Mouse (Mus musculus) neural tube, embryonic 11.5 days (tissue): Measurements from ENCODE around the gene Srrt. TPM values are rescaled to one million over a fixed set of nuclear protein-coding genes. Genes with fewer than 3 reads are reported as not detected.

ENCODE experiments used
- ATAC-seq: fragments of 200-750 bp; cut with Nextera tagmentation; 2 replicates; pipeline ENCODE4 v1.8.0; 2017; ENCODE audit warnings: moderate number of reproducible peaks, mild to moderate bottlenecking, moderate TSS enrichment, moderate library complexity; ENCODE audit not compliant: insufficient read depth, low FRiP score, low TSS enrichment
- DNase-seq: peaks from one replicate; pipeline ENCODE4 v3.0.0-alpha.2; 2015; ENCODE audit warnings: low spot score
- H3K27ac ChIP-seq: fragments of 300-500 bp; sonication (generic); 2 replicates; pipeline ENCODE4 v1.5.1; 2014; ENCODE audit warnings: low read depth, mild to moderate bottlenecking, low read length
- H3K27me3 ChIP-seq: fragments of 300-500 bp; sonication (generic); 2 replicates; pipeline ENCODE4 v1.6.1; 2014; ENCODE audit warnings: mild to moderate bottlenecking, low read length, mixed read lengths; ENCODE audit not compliant: control insufficient read depth, insufficient read depth
- H3K36me3 ChIP-seq: fragments of 300-500 bp; sonication (generic); 2 replicates; pipeline ENCODE4 v1.6.1; 2014; ENCODE audit warnings: mild to moderate bottlenecking, low read length, moderate library complexity, mixed read lengths; ENCODE audit not compliant: control insufficient read depth, insufficient read depth
- H3K4me1 ChIP-seq: fragments of 300-500 bp; sonication (generic); 2 replicates; pipeline ENCODE4 v1.6.1; 2014; ENCODE audit warnings: low read length, mixed read lengths; ENCODE audit not compliant: control insufficient read depth, insufficient read depth
- H3K4me2 ChIP-seq: fragments of 300-500 bp; sonication (generic); 2 replicates; pipeline ENCODE4 v1.6.1; 2014; ENCODE audit warnings: low read depth, mild to moderate bottlenecking, moderate library complexity
- H3K4me3 ChIP-seq: fragments of 300-500 bp; sonication (generic); 2 replicates; pipeline ENCODE4 v1.5.1; 2014; ENCODE audit warnings: low read depth, low read length
- H3K9ac ChIP-seq: fragments of 300-500 bp; sonication (generic); 2 replicates; pipeline ENCODE4 v1.6.1; 2014; ENCODE audit warnings: mild to moderate bottlenecking, low read length
- H3K9me3 ChIP-seq: fragments of 300-500 bp; sonication (generic); 2 replicates; pipeline ENCODE4 v1.6.1; 2016; ENCODE audit warnings: low read length; ENCODE audit not compliant: control insufficient read depth
- WGBS: fragments of 180-500 bp; shearing (Covaris S2); extraction: QIAGEN DNeasy Blood & Tissue Kit; methylation state at CpG from one replicate; pipeline ENCODE4 v1.1.7; 2014; 5-methylcytosine and 5-hydroxymethylcytosine counted together
- polyA plus RNA-seq: library from polyadenylated mRNA; unstranded; fragments of >200 nt; fragmentation: Nextera tagmentation; extraction: Ambion mirVana; gene quantifications from 2 replicates; pipeline ENCODE4 v1.2.1, GENCODE M21; 2014

Gene Srrt
- polyA plus RNA-seq, 1 experiment from 2014 or later = 166 TPM

- Histone ChIP-seq H3K9me3 (no peaks in the 10 kb centered on the region), H3K36me3 (peaks cover 13% of the 10 kb centered on the region), H3K27me3 (no peaks in the 10 kb centered on the region), H3K4me3 (peak overlapping the region; percentile 60), H3K4me1 (peaks cover 22% of the 10 kb centered on the region), H3K9ac (peak overlapping the region; percentile 77), H3K27ac (peak overlapping the region; percentile 96), H3K4me2 (peak overlapping the region; percentile 61)
- WGBS = 17% methylated on average over 12 of the region's 12 CpGs
- DNase-seq = no peak
- no peak for ATAC-seq
These were observed 952 bp downstream of the Srrt start for GRCm38 (mm10) chr5:137306439-137307005.

DNA sequence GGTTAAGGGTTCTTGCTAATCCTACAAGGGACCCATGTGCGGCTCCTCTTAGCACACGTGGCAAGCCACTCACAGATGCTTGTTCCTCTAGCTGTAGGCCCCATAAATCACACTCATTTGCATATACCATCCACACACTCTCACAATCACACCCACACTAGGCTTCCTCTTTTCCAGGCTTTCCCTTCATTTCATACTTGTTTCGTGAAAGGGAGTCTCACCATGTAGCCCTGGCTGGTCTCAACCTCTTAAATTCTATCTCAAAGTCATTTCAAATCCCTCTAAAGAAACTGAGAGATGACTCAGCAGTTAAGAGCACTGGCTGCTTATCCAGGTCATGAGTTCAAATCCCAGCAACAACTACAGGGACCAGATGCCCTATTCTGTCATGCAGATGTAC, 1.7 kb downstream of the Srrt start:
- H3K9ac ChIP-seq = peak overlapping the region; percentile 77; the same call in 1 of the 2 replicates
- H3K36me3 ChIP-seq = peaks cover 17% of the 10 kb centered on the region
- WGBS = 43% methylated on average over 3 of the region's 3 CpGs
- ATAC-seq (no peak), DNase-seq (no peak)
- peak overlapping the region; percentile 60 for H3K4me3 ChIP-seq
- no peaks in the 10 kb centered on the region for H3K9me3 ChIP-seq
- no peaks in the 10 kb centered on the region for H3K27me3 ChIP-seq
- H3K27ac ChIP-seq = no peak overlapping the region
- H3K4me1 ChIP-seq = peaks cover 22% of the 10 kb centered on the region
- H3K4me2 ChIP-seq = peak overlapping the region; percentile 61

- DNase-seq = no peak
- Histone ChIP-seq H3K27ac (no peak overlapping the region), H3K4me1 (peaks cover 22% of the 10 kb centered on the region), H3K4me3 (0 out of 2 replicates have a peak overlapping the region, but pooled peaks have one; percentile 2), H3K9me3 (no peaks in the 10 kb centered on the region), H3K9ac (no peak overlapping the region), H3K4me2 (peak overlapping the region; percentile 61), H3K36me3 (peaks cover 24% of the 10 kb centered on the region), H3K27me3 (no peaks in the 10 kb centered on the region)
- 15% methylated on average over 4 of the region's 4 CpGs for WGBS
- ATAC-seq = no peak
These were observed 2.7 kb downstream of the Srrt start for GRCm38 (mm10) chr5:137304816-137305215.

- H3K9me3 ChIP-seq = no peaks in the 10 kb centered on the region
- H3K4me1 ChIP-seq = peaks cover 22% of the 10 kb centered on the region
- H3K27me3 ChIP-seq = no peaks in the 10 kb centered on the region
- peaks cover 28% of the 10 kb centered on the region for H3K36me3 ChIP-seq
- H3K9ac ChIP-seq = no peak overlapping the region
- no peak for DNase-seq
- WGBS = 83% methylated on average over 3 of the region's 3 CpGs
- H3K4me3 ChIP-seq = no peak overlapping the region
- H3K4me2 ChIP-seq = no peak overlapping the region; the same call in 1 of the 2 replicates
- no peak for ATAC-seq
- H3K27ac ChIP-seq = no peak overlapping the region
These were observed 3.3 kb downstream of the Srrt start for GRCm38 (mm10) chr5:137304165-137304564.

DNA sequence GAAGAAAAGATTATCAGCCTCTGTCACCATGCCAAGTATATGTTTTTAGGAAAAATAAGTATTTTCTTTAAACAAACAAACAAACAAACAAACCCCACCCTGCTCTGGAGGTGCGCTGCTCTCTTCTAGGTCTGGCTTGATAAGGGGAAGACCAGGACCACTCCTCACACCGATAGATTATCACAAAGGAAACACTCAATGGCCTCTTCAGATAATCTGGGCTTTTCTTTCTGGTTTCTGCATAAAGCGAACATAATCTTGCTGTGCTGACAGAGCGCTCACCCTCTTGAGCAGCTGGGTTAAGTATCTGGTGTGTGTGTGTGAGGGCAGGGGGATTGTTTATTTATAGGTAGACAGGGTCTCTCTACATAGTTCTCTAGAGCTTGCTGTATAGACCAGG, 3.9 kb downstream of the Srrt start:
- peaks cover 28% of the 10 kb centered on the region for H3K36me3 ChIP-seq
- no peak for DNase-seq

DNA sequence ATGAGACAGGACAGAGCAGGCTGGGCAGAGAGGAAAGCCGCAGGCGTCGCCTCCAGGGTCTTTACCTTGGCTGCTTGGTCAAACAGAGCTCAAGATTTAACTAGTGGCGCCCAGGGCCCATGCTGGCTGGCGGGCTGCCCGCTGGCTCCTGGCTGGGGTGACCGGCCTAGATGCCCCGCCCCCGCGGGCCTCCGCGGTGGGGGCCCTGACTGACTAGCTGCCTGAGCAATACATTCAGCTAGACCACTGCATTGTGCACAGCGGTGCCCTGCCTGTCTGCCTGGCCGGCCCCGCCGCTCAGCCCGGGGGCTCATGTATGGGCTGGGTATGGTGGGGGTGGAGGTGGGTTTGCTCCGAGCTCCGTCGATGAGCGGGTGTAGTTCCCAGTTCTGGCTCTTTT, 6.2 kb downstream of the Srrt start:
- Histone ChIP-seq H3K27ac (no peak overlapping the region), H3K4me3 (no peak overlapping the region), H3K27me3 (no peaks in the 10 kb centered on the region), H3K9me3 (no peaks in the 10 kb centered on the region), H3K4me1 (peaks cover 22% of the 10 kb centered on the region), H3K4me2 (no peak overlapping the region), H3K9ac (no peak overlapping the region), H3K36me3 (peaks cover 48% of the 10 kb centered on the region)
- ATAC-seq (no peak), DNase-seq (no peak)
- 83% methylated on average over 20 of the region's 21 CpGs for WGBS

More for the DNA sequence above, 3.9 kb downstream of the Srrt start:
- no peak overlapping the region for H3K9ac ChIP-seq
- WGBS = 90% methylated on average over 4 of the region's 4 CpGs
- H3K9me3 ChIP-seq = no peaks in the 10 kb centered on the region
- H3K4me2 ChIP-seq = no peak overlapping the region
- H3K27ac ChIP-seq = no peak overlapping the region
- H3K27me3 ChIP-seq = no peaks in the 10 kb centered on the region
- no peak overlapping the region for H3K4me3 ChIP-seq
- H3K4me1 ChIP-seq = peaks cover 22% of the 10 kb centered on the region
- ATAC-seq = no peak

- H3K27me3 ChIP-seq = no peaks in the 10 kb centered on the region
- H3K36me3 ChIP-seq = peaks cover 58% of the 10 kb centered on the region
- 90% methylated on average over 7 of the region's 7 CpGs for WGBS
- DNase-seq (no peak), ATAC-seq (no peak)
- H3K27ac ChIP-seq = no peak overlapping the region
- no peak overlapping the region for H3K9ac ChIP-seq
- H3K4me1 ChIP-seq = peaks cover 11% of the 10 kb centered on the region
- no peak overlapping the region for H3K4me3 ChIP-seq
- H3K9me3 ChIP-seq = no peaks in the 10 kb centered on the region
- no peak overlapping the region for H3K4me2 ChIP-seq
These were observed 8.2 kb downstream of the Srrt start for GRCm38 (mm10) chr5:137299240-137299639.

DNA sequence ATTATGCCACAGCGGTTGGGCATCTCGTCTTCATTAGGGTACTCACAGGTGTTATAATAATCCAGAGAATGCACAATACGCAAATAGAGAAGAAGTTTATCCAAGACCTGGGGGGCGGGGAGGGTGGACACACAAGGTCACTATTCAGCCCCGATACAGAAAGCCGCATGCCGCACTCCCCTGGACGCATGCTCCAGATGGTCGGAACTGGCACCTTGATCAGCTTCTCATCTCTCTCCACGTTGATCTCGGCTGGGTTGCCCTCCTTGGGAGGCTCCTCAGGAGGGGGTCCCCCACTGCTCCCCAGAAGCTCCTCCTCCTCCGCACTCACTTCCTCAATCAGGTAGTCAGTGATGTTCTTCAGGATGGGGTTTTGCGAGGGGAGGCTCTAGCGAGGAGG, 10.3 kb downstream of the Srrt start:
- Histone ChIP-seq H3K4me3 (no peak overlapping the region), H3K27ac (no peak overlapping the region), H3K4me1 (peaks cover 13% of the 10 kb centered on the region), H3K36me3 (peaks cover 54% of the 10 kb centered on the region), H3K9me3 (no peaks in the 10 kb centered on the region), H3K9ac (no peak overlapping the region), H3K4me2 (no peak overlapping the region), H3K27me3 (no peaks in the 10 kb centered on the region)
- no peak for DNase-seq
- 88% methylated on average over 14 of the region's 14 CpGs for WGBS
- no peak for ATAC-seq

DNA sequence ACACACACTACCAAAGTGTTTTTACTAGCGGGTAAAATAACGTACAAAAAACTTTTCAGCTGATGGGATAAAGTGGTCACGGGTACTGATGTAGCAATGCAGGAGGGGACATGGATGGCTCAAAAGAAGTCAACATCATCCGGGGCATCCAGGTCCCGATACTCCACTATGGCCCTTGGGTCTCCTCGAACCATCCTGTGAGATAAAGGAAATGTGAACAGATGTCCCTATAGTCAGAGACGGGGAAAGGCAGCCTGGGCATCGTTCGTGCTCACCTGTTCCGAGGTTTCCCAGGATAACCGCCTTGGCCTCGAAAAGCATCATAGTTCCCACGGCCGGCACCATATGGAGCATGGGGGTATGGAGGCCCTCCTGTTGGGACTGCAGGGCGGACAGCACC, 11.8 kb downstream of the Srrt start:
- WGBS = 93% methylated on average over 15 of the region's 15 CpGs
- H3K27ac ChIP-seq = no peak overlapping the region
- DNase-seq (no peak), ATAC-seq (no peak)
- H3K9me3 ChIP-seq = no peaks in the 10 kb centered on the region
- H3K27me3 ChIP-seq = peaks cover 9% of the 10 kb centered on the region
- no peak overlapping the region for H3K9ac ChIP-seq
- H3K4me1 ChIP-seq = peaks cover 13% of the 10 kb centered on the region
- no peak overlapping the region; the same call in 1 of the 2 replicates for H3K4me2 ChIP-seq
- H3K4me3 ChIP-seq = no peak overlapping the region
- H3K36me3 ChIP-seq = peaks cover 46% of the 10 kb centered on the region
